Mouse (Mus musculus) right cerebral cortex, postnatal 10 days (tissue): ENCODE results near the gene Slc18a3.
A peak's percentile ranks its signal among the peaks of the same experiment; 100 is the strongest.

Experiments used
- DNase-seq, 2 experiments: peaks; one replicate each; pipeline ENCODE4 v3.0.0; 2021; ENCODE audit warnings: low spot score in 2 of 2

Gene Slc18a3

GRCm38 (mm10) chr14:32463211-32464040 is 1.2 kb downstream of the Slc18a3 start:
- no peak for DNase-seq

GRCm38 (mm10) chr14:32452552-32452951 is 12.1 kb downstream of the Slc18a3 start:
- DNase-seq = peak in 1 of 2 experiments; percentile 5

GRCm38 (mm10) chr14:32446989-32447388 is 17.7 kb downstream of the Slc18a3 start:
- no peak for DNase-seq

GRCm38 (mm10) chr14:32443446-32443845 is 21.2 kb downstream of the Slc18a3 start:
- no peak for DNase-seq

GRCm38 (mm10) chr14:32439744-32440143 is 24.9 kb downstream of the Slc18a3 start:
- no peak for DNase-seq

GRCm38 (mm10) chr14:32439316-32439715 is 25.3 kb downstream of the Slc18a3 start:
- DNase-seq = peak in 1 of 2 experiments; percentile 7

- peak in 1 of 2 experiments; percentile 11 for DNase-seq
Observed at GRCm38 (mm10) chr14:32437352-32437793, 27.3 kb downstream of the Slc18a3 start.

GRCm38 (mm10) chr14:32429030-32429602 is 35.5 kb downstream of the Slc18a3 start:
- DNase-seq = peak in 1 of 2 experiments; percentile 12

- DNase-seq = peak; percentile 22 to 32
Observed at GRCm38 (mm10) chr14:32423946-32424345, 40.7 kb downstream of the Slc18a3 start.

- peak; percentile 20 for DNase-seq
Observed at GRCm38 (mm10) chr14:32418747-32419146, 45.9 kb downstream of the Slc18a3 start.
